Mouse (Mus musculus) limb, embryonic 14.5 days (tissue): ENCODE results near the gene Misp. TPM values are rescaled to one million over a fixed set of nuclear protein-coding genes. Genes with fewer than 3 reads are reported as not detected.

Source experiments
- ATAC-seq: fragments of 200-750 bp; cut with Nextera tagmentation; 2 replicates; pipeline ENCODE4 v1.8.0; 2017; ENCODE audit warnings: low read depth, moderate number of reproducible peaks, moderate TSS enrichment; ENCODE audit not compliant: low FRiP score
- DNase-seq: peaks from one replicate; pipeline ENCODE4 v3.0.0-alpha.2; 2015; ENCODE audit warnings: low spot score
- H3K27ac ChIP-seq: fragments of 300-500 bp; sonication (generic); replicated peaks from 2 replicates; pipeline ENCODE4 v1.5.1; 2014; ENCODE audit warnings: low read depth, mild to moderate bottlenecking, low read length, moderate library complexity, mixed read lengths
- H3K27me3 ChIP-seq: fragments of 300-500 bp; sonication (generic); 2 replicates; pipeline ENCODE4 v1.6.1; 2014; ENCODE audit warnings: low read length, mixed read lengths; ENCODE audit not compliant: control insufficient read depth, insufficient read depth
- H3K36me3 ChIP-seq: fragments of 300-500 bp; sonication (generic); 2 replicates; pipeline ENCODE4 v1.6.1; 2014; ENCODE audit warnings: mild to moderate bottlenecking, low read length, moderate library complexity, mixed read lengths; ENCODE audit not compliant: control insufficient read depth, insufficient read depth
- H3K4me1 ChIP-seq: fragments of 300-500 bp; sonication (generic); 2 replicates; pipeline ENCODE4 v1.6.1; 2014; ENCODE audit warnings: antibody characterized with exemption, low read length, mixed read lengths; ENCODE audit not compliant: control insufficient read depth, insufficient read depth
- H3K4me2 ChIP-seq: fragments of 300-500 bp; sonication (generic); replicated peaks from 2 replicates; pipeline ENCODE4 v1.6.1; 2014; ENCODE audit warnings: low read depth, mild to moderate bottlenecking, low read length, moderate library complexity; ENCODE audit not compliant: severe bottlenecking
- H3K4me3 ChIP-seq: fragments of 300-500 bp; sonication (generic); replicated peaks from 2 replicates; pipeline ENCODE4 v1.5.1; 2014; ENCODE audit warnings: low read length
- H3K9ac ChIP-seq: fragments of 300-500 bp; sonication (generic); 2 replicates; pipeline ENCODE4 v1.6.1; 2014; ENCODE audit warnings: mild to moderate bottlenecking, low read depth, low read length, moderate library complexity; ENCODE audit not compliant: severe bottlenecking
- H3K9me3 ChIP-seq: fragments of 300-500 bp; sonication (generic); 2 replicates; pipeline ENCODE4 v1.6.1; 2016; ENCODE audit warnings: low read length; ENCODE audit not compliant: control insufficient read depth
- POLR2A ChIP-seq: fragments of 200-500 bp; IDR thresholded peaks from 2 replicates; pipeline ENCODE4 v1.8.0; 2012; ENCODE audit warnings: inconsistent platforms, mild to moderate bottlenecking, moderate library complexity, borderline replicate concordance; ENCODE audit not compliant: insufficient read depth, insufficient read length; ENCODE audit errors: extremely low read depth
- WGBS: fragments of 180-500 bp; shearing (Covaris S2); extraction: QIAGEN DNeasy Blood & Tissue Kit; methylation state at CpG from one replicate; pipeline ENCODE4 v1.1.7; 2014; 5-methylcytosine and 5-hydroxymethylcytosine counted together
- polyA plus RNA-seq, 2 experiments: library from polyadenylated mRNA; depleted of rRNA in 1 of 2; stranded (reverse) in 1 of 2; unstranded in 1 of 2; fragments of >200 nt; fragmentation: Nextera tagmentation in 1 of 2; extraction: Ambion mirVana in 1 of 2; gene quantifications; 2 replicates each; pipeline versions ENCODE4 v1.2.1 to v1.2.3; 2012 to 2014

Misp gene
- polyA plus RNA-seq, 2 experiments: 0.41 to 0.54 TPM

GRCm38 (mm10) chr10:79821731-79822130, 942 bp downstream of the Misp start:
- 90% methylated on average over 12 of the region's 12 CpGs for WGBS
- H3K27me3 ChIP-seq: no peaks in the 10 kb centered on the region
- TF ChIP-seq POLR2A: no peak
- no peak overlapping the region for H3K4me2 ChIP-seq
- peak overlapping the region; percentile 36; the same call in 1 of the 2 replicates for H3K9ac ChIP-seq
- no peak for DNase-seq
- peaks cover 12% of the 10 kb centered on the region for H3K4me1 ChIP-seq
- peaks cover 30% of the 10 kb centered on the region for H3K36me3 ChIP-seq
- ATAC-seq: no peak
- no peak overlapping the region for H3K4me3 ChIP-seq
- H3K9me3 ChIP-seq: no peaks in the 10 kb centered on the region
- peak overlapping the region; percentile 33; the same call in 1 of the 2 replicates for H3K27ac ChIP-seq

GRCm38 (mm10) chr10:79822372-79822771, 1.6 kb downstream of the Misp start:
- DNase-seq: no peak
- Histone ChIP-seq H3K27me3 (no peaks in the 10 kb centered on the region), H3K27ac (peak overlapping the region; percentile 33; the same call in 1 of the 2 replicates), H3K4me2 (peak overlapping the region; percentile 21), H3K9ac (peak overlapping the region; percentile 36), H3K36me3 (peaks cover 26% of the 10 kb centered on the region), H3K4me3 (no peak overlapping the region; the same call in 1 of the 2 replicates), H3K4me1 (peaks cover 12% of the 10 kb centered on the region), H3K9me3 (no peaks in the 10 kb centered on the region)
- 19% methylated on average over 17 of the region's 17 CpGs for WGBS
- ATAC-seq: no peak
- TF ChIP-seq POLR2A: no peak

- Histone ChIP-seq H3K4me2 (no peak overlapping the region), H3K9me3 (no peaks in the 10 kb centered on the region), H3K4me3 (no peak overlapping the region), H3K4me1 (peaks cover 12% of the 10 kb centered on the region), H3K27me3 (no peaks in the 10 kb centered on the region), H3K27ac (no peak overlapping the region), H3K9ac (peak overlapping the region; percentile 36; the same call in 1 of the 2 replicates), H3K36me3 (peaks cover 24% of the 10 kb centered on the region)
- ATAC-seq (no peak), DNase-seq (no peak)
- TF ChIP-seq POLR2A: no peak
- 67% methylated on average over 6 of the region's 6 CpGs for WGBS
Measured at GRCm38 (mm10) chr10:79823011-79823410, 2.2 kb downstream of the Misp start.

- 68% methylated on average over 6 of the region's 6 CpGs for WGBS
- H3K27me3 ChIP-seq: no peaks in the 10 kb centered on the region
- no peak for TF ChIP-seq POLR2A
- ATAC-seq (no peak), DNase-seq (no peak)
- H3K27ac ChIP-seq: no peak overlapping the region
- H3K4me3 ChIP-seq: no peak overlapping the region
- peaks cover 12% of the 10 kb centered on the region for H3K4me1 ChIP-seq
- H3K9ac ChIP-seq: no peak overlapping the region
- H3K4me2 ChIP-seq: no peak overlapping the region
- peaks cover 12% of the 10 kb centered on the region for H3K36me3 ChIP-seq
- no peaks in the 10 kb centered on the region for H3K9me3 ChIP-seq
Measured at GRCm38 (mm10) chr10:79824413-79824812, 3.6 kb downstream of the Misp start.

DNA sequence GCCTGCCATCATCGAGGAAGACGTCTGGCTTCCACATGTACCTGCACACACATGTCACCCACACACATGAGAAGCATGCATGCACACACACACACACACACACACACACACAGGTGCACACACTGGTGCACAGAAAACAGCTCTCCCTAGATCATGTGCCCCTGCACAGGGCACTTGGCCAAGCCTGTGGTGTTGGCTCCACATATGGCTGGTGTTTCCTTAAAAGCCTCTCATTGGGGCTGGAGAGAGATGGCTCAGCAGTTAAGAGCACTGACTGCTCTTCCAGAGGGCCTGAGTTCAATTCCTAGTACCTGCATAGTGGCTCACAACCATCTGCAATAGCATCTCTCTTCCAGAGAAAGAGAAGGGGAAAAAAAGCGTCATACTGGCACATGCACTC, 10.8 kb downstream of the Misp start:
- WGBS: 75% methylated on average over 3 of the region's 3 CpGs

More for the DNA sequence above, 10.8 kb downstream of the Misp start:
- no peaks in the 10 kb centered on the region for H3K4me1 ChIP-seq
- no peak overlapping the region for H3K27ac ChIP-seq
- H3K27me3 ChIP-seq: no peaks in the 10 kb centered on the region
- no peak for TF ChIP-seq POLR2A
- no peak for DNase-seq
- H3K9me3 ChIP-seq: no peaks in the 10 kb centered on the region
- H3K9ac ChIP-seq: no peak overlapping the region
- no peak overlapping the region for H3K4me2 ChIP-seq
- no peak overlapping the region for H3K4me3 ChIP-seq
- H3K36me3 ChIP-seq: no peaks in the 10 kb centered on the region
- ATAC-seq: no peak
